Comparison of ENCODE assay signal across 13 mouse cellular contexts in genomic region chr10:77397056-77397642, GRCm38 (mm10). TPM values are rescaled to one million over a fixed set of nuclear protein-coding genes. Genes with fewer than 3 reads are reported as not detected.
A peak's percentile ranks its signal among the peaks of the same experiment; 100 is the strongest.
DNase-seq lines count a peak whose midpoint lies in the region; ATAC-seq and TF ChIP-seq lines count a peak whose summit lies in the region.
"Had no signal": no experiment of that assay in that cellular context is flagged by ENCODE, and none has a peak within 500 bp of the region (broad histone marks: within the 10 kb centered on the region; RNA-seq: fewer than 3 reads in every experiment).

No protein-coding gene starts in this region.

- peaks cover 8% of the 10 kb centered on the region; the same call in 1 of the 2 replicates for H3K79me2 ChIP-seq in liver, adult 2 months (ENCODE audit: control insufficient read depth, insufficient read depth, low read length)

- H3K4me2 ChIP-seq in liver, embryonic 12.5 days, result no peak overlapping the region
- no peak overlapping the region for H3K4me2 ChIP-seq in heart, postnatal 0 days (ENCODE audit: low read depth, low read length)
- H3K4me2 ChIP-seq: intestine, embryonic 15.5 days; lung, embryonic 14.5 days had no signal

- no peak for ATAC-seq in cerebellum, adult (ENCODE audit: insufficient number of reproducible peaks, low FRiP score, low TSS enrichment)
- no peak for ATAC-seq in liver, embryonic 12.5 days
- peak; percentile 25; the same call in 1 of the 2 replicates for ATAC-seq in heart, postnatal 0 days (ENCODE audit: insufficient read depth, low read depth)
- ATAC-seq: intestine, embryonic 15.5 days had no signal

- no peak for TF ChIP-seq CTCF in liver, adult 2 months (IDR thresholded peaks at IDR 0.05; ENCODE audit: low read depth, low read length)
- TF ChIP-seq CTCF in heart, postnatal 0 days (IDR thresholded peaks at IDR 0.05; ENCODE audit: low read depth), result no peak

- 50% methylated on average over 6 of the region's 6 CpGs for WGBS in liver, adult 2 months
- WGBS in liver, embryonic 12.5 days (ENCODE audit: insufficient replicate concordance), result 21% methylated on average over 6 of the region's 6 CpGs
- 44% methylated on average over 6 of the region's 6 CpGs for WGBS in heart, postnatal 0 days

- no peaks in the 10 kb centered on the region for H3K36me3 ChIP-seq in liver, adult 2 months (ENCODE audit: control insufficient read depth, insufficient read depth, low read length)
- H3K36me3 ChIP-seq in liver, embryonic 12.5 days, result no peaks in the 10 kb centered on the region
- no peaks in the 10 kb centered on the region for H3K36me3 ChIP-seq in heart, postnatal 0 days (replicated peaks; ENCODE audit: control insufficient read depth, insufficient read depth, low read length)
- H3K36me3 ChIP-seq: G1E; intestine, embryonic 15.5 days had no signal

- no peaks in the 10 kb centered on the region for H3K27me3 ChIP-seq in liver, adult 2 months (ENCODE audit: control insufficient read depth, insufficient read depth, low read length)
- no peaks in the 10 kb centered on the region for H3K27me3 ChIP-seq in liver, embryonic 12.5 days (replicated peaks)
- H3K27me3 ChIP-seq in heart, postnatal 0 days (ENCODE audit: control insufficient read depth, insufficient read depth, low read length), result no peaks in the 10 kb centered on the region
- H3K27me3 ChIP-seq: intestine, embryonic 15.5 days had no signal

- DNase-seq in cerebellum, adult 11 months, result peak; percentile 53
- peak; percentile 67 for DNase-seq in liver, adult 2 months (ENCODE audit: extremely low read depth, low read depth, low spot score)
- DNase-seq in cerebellum, adult 9-10 months, result peak; percentile 72
- DNase-seq in heart, postnatal 0 days (ENCODE audit: low spot score), result peak; percentile 25
- no peak for DNase-seq in left cerebral cortex, postnatal 14 days (ENCODE audit: low spot score in 2 of 2)
- no peak for DNase-seq in frontal cortex, postnatal 14 days (ENCODE audit: low spot score in 2 of 2)
- DNase-seq: lung, embryonic 14.5 days; thymus, adult 18-20 months had no signal

- no peak for TF ChIP-seq EP300 in heart, postnatal 0 days (IDR thresholded peaks at IDR 0.05; ENCODE audit: low read depth)

- H3K9me3 ChIP-seq in liver, embryonic 12.5 days (replicated peaks), result no peaks in the 10 kb centered on the region
- H3K9me3 ChIP-seq in heart, postnatal 0 days (replicated peaks; ENCODE audit: control insufficient read depth, low read length), result no peaks in the 10 kb centered on the region
- H3K9me3 ChIP-seq: G1E; intestine, embryonic 15.5 days had no signal

- intact Hi-C loops in left cerebral cortex, postnatal 14 days (cut with DNase I), result no loop called here

- no peak overlapping the region for H3K4me3 ChIP-seq in liver, adult 2 months (ENCODE audit: insufficient read depth, low read depth, low read length)
- no peak overlapping the region for H3K4me3 ChIP-seq in liver, embryonic 12.5 days
- no peak overlapping the region for H3K4me3 ChIP-seq in heart, postnatal 0 days (ENCODE audit: low read depth, low read length)
- H3K4me3 ChIP-seq: erythroblast, embryonic 14.5 days; intestine, embryonic 15.5 days had no signal

- no peak overlapping the region for H3K27ac ChIP-seq in liver, adult 2 months (replicated peaks; ENCODE audit: insufficient read depth, low read depth, low read length)
- no peak overlapping the region for H3K27ac ChIP-seq in liver, embryonic 12.5 days
- peak overlapping the region; percentile 68 for H3K27ac ChIP-seq in heart, postnatal 0 days (ENCODE audit: low read depth)
- H3K27ac ChIP-seq: intestine, embryonic 15.5 days had no signal

- H3K4me1 ChIP-seq in liver, adult 2 months (ENCODE audit: control insufficient read depth, insufficient read depth, low read length), result peaks cover 20% of the 10 kb centered on the region
- H3K4me1 ChIP-seq in liver, embryonic 12.5 days, result peaks cover 17% of the 10 kb centered on the region
- peaks cover 16% of the 10 kb centered on the region for H3K4me1 ChIP-seq in heart, postnatal 0 days (ENCODE audit: control insufficient read depth, insufficient read depth)
- H3K4me1 ChIP-seq: intestine, embryonic 15.5 days had no signal

- TF ChIP-seq POLR2A in liver, adult 2 months (IDR thresholded peaks at IDR 0.05; ENCODE audit: extremely low read depth, insufficient read depth, low read length), result no peak

- no peak overlapping the region for H3K9ac ChIP-seq in liver, adult 2 months (ENCODE audit: low read depth, low read length)
- no peak overlapping the region for H3K9ac ChIP-seq in liver, embryonic 12.5 days
- H3K9ac ChIP-seq in heart, postnatal 0 days (replicated peaks; ENCODE audit: low read depth, low read length), result no peak overlapping the region
- H3K9ac ChIP-seq: intestine, embryonic 15.5 days; lung, embryonic 14.5 days had no signal

RNA-seq across cellular contexts. Expression of gene Adarb1, which starts 20.9 kb away (rescaled TPM):
- 10.4 and 12.2 TPM in 2 replicates for total RNA-seq in liver, adult 2 months (2014; rRNA removed)
- polyA plus RNA-seq in liver, adult 2 months (2012; rRNA removed), result 4.6 TPM in 2 replicates
- polyA plus RNA-seq in liver, embryonic 12.5 days (2016; fragmentation: Nextera tagmentation; extraction: Ambion mirVana), result 2.9 and 3.2 TPM in 2 replicates
- total RNA-seq in heart, postnatal 0 days (2014; rRNA removed; ENCODE audit: low replicate concordance), result 23.7 and 26.9 TPM in 2 replicates
- polyA plus RNA-seq in heart, postnatal 0 days (2015; fragmentation: Nextera tagmentation; extraction: Ambion mirVana), result 7.8 and 8.5 TPM in 2 replicates
- 100 to 1,000 TPM; 118 to 121 TPM for total RNA-seq in left cerebral cortex, postnatal 14 days (2021)
- polyA plus RNA-seq: erythroblast, embryonic 14.5 days; G1E had no signal

Comparison
In these comparisons a context has a peak if more than half of its experiments do, and no peak if none do; other contexts are left out.
1. DNase-seq: peak in cerebellum, adult 11 months (single experiment), liver, adult 2 months (single experiment), cerebellum, adult 9-10 months (single experiment) and heart, postnatal 0 days (single experiment); none in left cerebral cortex, postnatal 14 days (0 of 2) and frontal cortex, postnatal 14 days (0 of 2).